Mouse (Mus musculus) inflammation-experienced regulatory T-cells, adult 6 months (primary cell): Measurements from ENCODE around the gene Fam32a. TPM values are rescaled to one million over a fixed set of nuclear protein-coding genes. Genes with fewer than 3 reads are reported as not detected.

Source experiments
- ATAC-seq: one replicate; pipeline ENCODE4 v1.8.0; 2017
- polyA plus RNA-seq, 3 experiments: library from polyadenylated mRNA; unstranded; fragments of 100-300 nt; shearing (Covaris generic); gene quantifications; one replicate each; pipeline ENCODE4 v1.2.1; 2017

The Fam32a gene
- polyA plus RNA-seq, 3 experiments from 2014 or later, result 94.4 to 119 (median 103) TPM

- no peak for ATAC-seq
These were observed 20.9 kb downstream of the Fam32a start for GRCm38 (mm10) chr8:72240403-72240763.

GRCm38 (mm10) chr8:72240951-72241350 is 21.4 kb downstream of the Fam32a start:
- ATAC-seq, result no peak

- no peak for ATAC-seq
These were observed 22.7 kb downstream of the Fam32a start for GRCm38 (mm10) chr8:72242226-72242625.

DNA sequence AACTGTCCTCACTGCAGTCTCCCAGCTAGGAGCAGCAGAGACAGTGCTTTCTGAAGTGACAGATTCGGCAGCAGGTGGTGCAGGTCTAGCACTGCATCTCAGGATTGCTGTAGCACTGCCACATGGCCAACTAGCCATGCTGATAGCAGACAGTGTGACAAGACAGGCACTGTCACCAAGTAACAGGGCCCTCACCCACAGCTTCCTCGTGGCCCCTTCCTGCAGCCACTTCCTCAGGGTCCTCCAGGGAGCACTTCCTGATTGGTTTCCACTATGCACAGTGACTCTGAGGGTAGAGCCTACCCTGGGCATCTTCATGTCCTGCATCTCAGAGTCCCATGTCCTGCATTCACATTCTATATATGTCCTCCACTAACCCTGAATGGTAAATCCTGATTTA is 25.1 kb downstream of the Fam32a start:
- ATAC-seq, result no peak

GRCm38 (mm10) chr8:72257171-72257901 is 37.8 kb downstream of the Fam32a start:
- ATAC-seq, result no peak

GRCm38 (mm10) chr8:72257902-72258238 is 38.3 kb downstream of the Fam32a start:
- ATAC-seq, result no peak

DNA sequence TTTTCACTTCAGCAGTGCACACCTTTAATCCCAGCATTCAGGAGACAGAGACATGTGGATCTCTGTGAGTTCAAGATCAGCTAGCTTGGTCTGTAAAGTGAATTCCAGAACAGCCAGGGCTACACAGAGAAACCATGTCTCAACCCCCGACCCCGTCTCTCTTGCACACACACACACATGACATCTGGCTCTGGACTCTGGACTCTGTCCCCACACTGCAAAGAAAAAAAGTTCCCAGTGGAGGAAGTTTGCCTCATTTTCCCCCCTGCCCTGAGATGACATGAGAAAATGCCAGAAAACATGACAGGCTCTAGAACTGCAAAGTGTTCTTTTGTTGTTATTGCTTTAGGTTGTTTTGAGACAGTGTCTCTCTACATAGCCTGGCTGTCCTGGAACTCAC is 40.3 kb downstream of the Fam32a start:
- ATAC-seq, result no peak

DNA sequence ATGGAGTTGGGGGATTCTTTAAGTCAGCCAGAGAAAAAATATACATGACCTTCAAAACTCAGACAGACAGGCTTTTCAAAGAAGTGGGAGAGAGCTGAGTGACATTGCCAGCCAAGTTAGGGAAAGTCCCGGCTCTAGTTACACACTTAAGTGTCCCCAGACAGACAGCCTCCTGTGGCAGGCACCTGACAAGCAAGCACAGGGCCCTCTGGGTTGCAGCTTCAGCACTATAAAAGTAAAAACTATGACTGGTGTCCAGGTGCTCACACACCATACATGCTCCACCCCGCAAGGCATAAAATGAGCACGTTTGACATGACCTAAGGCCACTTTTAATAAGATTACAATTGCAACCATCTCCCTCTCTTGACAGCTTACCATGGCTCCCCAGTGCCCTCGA is 41.1 kb downstream of the Fam32a start:
- ATAC-seq, result peak; percentile 75

DNA sequence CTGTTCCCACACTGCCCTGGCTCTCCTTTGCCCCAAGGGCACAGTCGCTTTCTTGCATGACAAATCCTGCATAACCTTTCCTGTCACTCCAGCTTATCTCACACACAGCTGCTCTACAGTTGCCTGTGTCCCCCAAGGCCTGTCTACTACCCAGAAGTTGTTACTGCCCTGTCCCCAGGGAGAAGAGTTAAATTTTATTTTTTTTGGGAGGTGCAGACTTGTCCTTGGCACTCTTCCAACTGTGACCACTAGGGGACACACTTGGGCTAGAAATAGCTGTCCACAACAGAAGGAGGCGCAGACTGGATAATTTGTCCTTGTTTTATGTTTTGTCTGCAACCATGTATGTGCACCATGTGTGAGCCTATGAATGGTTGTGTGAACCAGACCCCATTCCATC is 41.5 kb downstream of the Fam32a start:
- ATAC-seq, result peak; percentile 77

GRCm38 (mm10) chr8:72261431-72261830 is 41.9 kb downstream of the Fam32a start:
- ATAC-seq, result no peak

DNA sequence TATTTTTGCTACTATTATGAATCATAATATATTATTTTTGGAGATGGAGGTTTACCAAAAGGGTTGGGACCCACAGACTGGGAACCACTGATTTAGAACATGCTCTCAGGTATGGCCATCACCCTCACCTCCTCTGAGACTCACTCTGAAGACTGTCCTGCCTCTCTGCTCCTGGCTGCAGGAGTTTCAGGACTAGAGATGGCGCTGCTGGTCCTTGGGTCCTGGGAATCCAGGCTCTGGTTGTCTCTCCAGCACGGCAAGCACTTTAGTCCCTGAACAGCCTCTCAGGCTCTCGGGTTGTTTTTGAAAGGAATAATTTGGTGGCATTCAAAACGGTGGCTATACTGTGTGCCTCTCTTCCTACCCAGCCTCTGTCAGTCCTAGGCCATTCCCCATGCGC is 42.3 kb downstream of the Fam32a start:
- ATAC-seq, result no peak

DNA sequence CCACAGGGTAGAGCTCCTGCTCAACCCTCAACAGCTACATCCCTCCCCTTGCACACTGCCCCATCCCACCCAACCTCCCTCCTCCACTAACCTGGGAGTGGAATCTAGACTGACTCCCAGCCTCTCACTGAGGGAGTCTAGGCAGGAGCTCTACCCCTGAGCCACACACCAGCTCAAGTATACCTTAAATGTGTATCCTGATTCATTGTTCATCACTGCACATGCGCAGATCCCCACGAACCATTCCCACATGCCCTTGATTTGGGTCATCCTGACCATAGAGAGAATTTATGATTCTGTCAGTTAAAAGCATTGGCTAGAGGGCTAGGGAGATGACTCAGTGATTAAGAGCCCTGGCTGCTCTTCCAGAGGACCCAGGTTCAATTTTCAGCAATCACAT is 43.2 kb downstream of the Fam32a start:
- ATAC-seq, result no peak

- no peak for ATAC-seq
These were observed 43.9 kb downstream of the Fam32a start for GRCm38 (mm10) chr8:72263451-72263850.

- ATAC-seq, result no peak
These were observed 45.8 kb downstream of the Fam32a start for GRCm38 (mm10) chr8:72265342-72265741.

- no peak for ATAC-seq
These were observed 47.1 kb downstream of the Fam32a start for GRCm38 (mm10) chr8:72266671-72267070.

DNA sequence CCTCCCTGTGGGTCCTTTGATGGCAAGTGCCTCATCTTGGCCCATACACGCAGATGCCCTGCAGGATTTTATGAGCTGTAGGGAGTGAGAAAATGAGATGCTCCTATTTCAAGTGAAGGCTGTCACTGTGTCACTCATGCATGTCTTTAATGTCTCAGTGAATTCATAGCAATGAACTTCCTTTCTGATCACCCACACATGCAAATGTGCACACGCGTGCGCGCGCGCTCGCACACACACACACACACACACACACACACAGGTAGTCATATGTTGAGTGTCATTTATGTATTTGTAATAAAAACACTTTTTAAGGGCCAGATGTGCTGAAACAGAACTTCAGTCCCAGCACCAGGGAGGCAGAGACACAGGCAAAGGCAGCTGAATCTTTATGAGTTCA is 47.6 kb downstream of the Fam32a start:
- ATAC-seq, result no peak

DNA sequence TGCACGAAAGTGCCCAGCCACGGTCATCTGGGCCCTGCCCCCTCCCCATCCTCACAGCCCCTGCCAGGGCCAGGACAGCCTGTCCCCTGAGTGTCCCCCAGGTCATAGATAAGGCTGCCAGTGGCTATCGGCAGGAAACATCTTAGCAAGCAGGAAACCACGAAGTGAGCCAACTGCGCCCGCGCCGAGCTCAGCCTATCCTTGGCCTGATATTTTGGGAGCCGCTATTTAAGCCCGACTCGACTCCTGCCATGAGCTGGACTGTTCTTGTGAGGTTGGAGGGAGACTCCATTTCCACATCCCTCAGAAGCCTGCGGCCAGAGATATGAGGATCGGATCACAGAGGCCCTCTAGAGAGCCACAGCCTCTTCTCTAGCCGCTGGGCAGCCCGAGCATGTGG is 48.8 kb downstream of the Fam32a start:
- ATAC-seq, result no peak

DNA sequence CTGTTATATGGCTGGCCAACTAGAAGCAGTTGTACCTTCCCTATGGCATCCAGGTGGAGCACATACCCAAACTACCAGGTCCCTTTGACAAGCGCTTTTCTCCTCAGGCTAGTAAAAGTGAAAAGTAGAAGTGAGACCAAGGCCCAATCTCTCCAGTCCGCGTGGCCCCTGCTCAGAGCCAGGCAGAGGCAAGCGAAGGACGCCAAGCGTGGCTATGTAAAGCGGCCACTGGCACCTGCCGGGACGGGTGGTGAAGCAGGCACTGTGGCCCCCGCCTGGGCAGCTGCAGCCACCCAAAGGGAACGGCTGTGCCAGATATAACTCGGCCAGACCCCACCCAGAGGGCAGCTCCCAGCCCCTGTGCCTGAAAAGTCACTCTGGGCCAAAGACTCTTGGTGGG is 51.1 kb downstream of the Fam32a start:
- ATAC-seq, result no peak

- ATAC-seq, result no peak
These were observed 51.6 kb downstream of the Fam32a start for GRCm38 (mm10) chr8:72271051-72271660.

DNA sequence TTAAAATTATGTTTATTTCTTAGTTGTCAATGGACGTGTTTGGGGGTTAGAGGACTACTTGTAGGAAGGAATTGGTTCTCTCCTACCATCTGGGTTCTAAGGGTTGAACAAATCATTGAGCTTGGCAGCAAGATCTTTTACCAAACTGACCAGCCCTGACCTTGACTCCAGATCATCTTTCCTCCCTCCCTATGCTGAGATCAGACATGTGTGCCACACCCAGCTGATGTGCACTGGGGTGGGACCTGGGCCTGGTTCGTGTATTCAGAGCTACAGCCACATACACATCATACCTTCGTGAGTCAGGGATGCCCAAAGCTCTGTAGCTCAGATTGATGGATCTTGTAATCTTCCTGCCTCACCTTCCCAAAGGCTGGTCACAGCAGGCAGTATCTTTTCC is 52.2 kb downstream of the Fam32a start:
- no peak for ATAC-seq

- ATAC-seq, result peak; percentile 50
These were observed 52.8 kb downstream of the Fam32a start for GRCm38 (mm10) chr8:72272361-72272760.

- ATAC-seq, result no peak
These were observed 53.7 kb downstream of the Fam32a start for GRCm38 (mm10) chr8:72273111-72273770.

- no peak for ATAC-seq
These were observed 54.3 kb downstream of the Fam32a start for GRCm38 (mm10) chr8:72273807-72274206.
